Mouse (Mus musculus) midbrain, postnatal 0 days (tissue): ENCODE results near the gene 2310011J03Rik. TPM values are rescaled to one million over a fixed set of nuclear protein-coding genes. Genes with fewer than 3 reads are reported as not detected.

Experiments
- ATAC-seq: fragments of 200-750 bp; cut with Nextera tagmentation; 2 replicates; pipeline ENCODE4 v1.8.0; 2017; ENCODE audit warnings: moderate number of reproducible peaks, mild to moderate bottlenecking, moderate TSS enrichment, moderate library complexity; ENCODE audit not compliant: low FRiP score
- DNase-seq: peaks from one replicate; pipeline ENCODE4 v3.0.0-alpha.2; 2015; ENCODE audit warnings: low spot score
- H3K27ac ChIP-seq: fragments of 300-500 bp; sonication (generic); 2 replicates; pipeline ENCODE4 v1.5.1; 2014; ENCODE audit warnings: low read depth, mild to moderate bottlenecking, low read length, mixed read lengths
- H3K27me3 ChIP-seq: fragments of 300-500 bp; sonication (generic); 2 replicates; pipeline ENCODE4 v1.6.1; 2014; ENCODE audit warnings: low read length, control low read depth, mixed read lengths; ENCODE audit not compliant: insufficient read depth
- H3K36me3 ChIP-seq: fragments of 300-500 bp; sonication (generic); 2 replicates; pipeline ENCODE4 v1.6.1; 2014; ENCODE audit warnings: low read length, control low read depth, mixed read lengths; ENCODE audit not compliant: insufficient read depth
- H3K4me1 ChIP-seq: fragments of 300-500 bp; sonication (generic); 2 replicates; pipeline ENCODE4 v1.6.1; 2014; ENCODE audit warnings: mild to moderate bottlenecking, control low read depth, antibody characterized with exemption, low read length, mixed read lengths; ENCODE audit not compliant: insufficient read depth
- H3K4me2 ChIP-seq: fragments of 300-500 bp; sonication (generic); 2 replicates; pipeline ENCODE4 v1.6.1; 2014; ENCODE audit warnings: low read depth, mild to moderate bottlenecking, low read length, mixed read lengths; ENCODE audit not compliant: poor library complexity, severe bottlenecking
- H3K4me3 ChIP-seq: fragments of 300-500 bp; sonication (generic); 2 replicates; pipeline ENCODE4 v1.5.1; 2014; ENCODE audit warnings: low read depth, mild to moderate bottlenecking, low read length, moderate library complexity
- H3K9ac ChIP-seq: fragments of 300-500 bp; sonication (generic); replicated peaks from 2 replicates; pipeline ENCODE4 v1.6.1; 2014; ENCODE audit warnings: mild to moderate bottlenecking, low read length, moderate library complexity, mixed read lengths; ENCODE audit not compliant: poor library complexity, severe bottlenecking
- H3K9me3 ChIP-seq: fragments of 300-500 bp; sonication (generic); 2 replicates; pipeline ENCODE4 v1.6.1; 2016; ENCODE audit warnings: low read length, control low read depth
- CTCF ChIP-seq: IDR thresholded peaks from 2 replicates; pipeline ENCODE4 v1.5.1; 2016; ENCODE audit warnings: antibody characterized with exemption, mild to moderate bottlenecking
- WGBS: fragments of 180-500 bp; shearing (Covaris S2); extraction: QIAGEN DNeasy Blood & Tissue Kit; methylation state at CpG from one replicate; pipeline ENCODE4 v1.1.7; 2014; 5-methylcytosine and 5-hydroxymethylcytosine counted together
- polyA plus RNA-seq: library from polyadenylated mRNA; unstranded; fragments of >200 nt; fragmentation: Nextera tagmentation; extraction: Ambion mirVana; gene quantifications from 2 replicates; pipeline ENCODE4 v1.2.1, GENCODE M21; 2015
- total RNA-seq: library from RNA; depleted of rRNA; stranded (reverse); fragments of >200 nt; gene quantifications from 2 replicates; pipeline ENCODE4 v1.2.3, GENCODE M21; 2014

The 2310011J03Rik gene
- total and polyA plus RNA-seq, 2 experiments from 2014 or later: 23.1 to 26.5 TPM

GRCm38 (mm10) chr10:80323261-80324119 is 3.2 kb upstream of the 2310011J03Rik start:
- Histone ChIP-seq H3K27ac (peak overlapping the region; percentile 13; the same call in 1 of the 2 replicates), H3K36me3 (0 out of 2 replicates have a peak, but pooled peaks cover 3% of the 10 kb centered on the region), H3K4me3 (peak overlapping the region; percentile 51), H3K27me3 (no peaks in the 10 kb centered on the region), H3K4me1 (peaks cover 7% of the 10 kb centered on the region), H3K9me3 (no peaks in the 10 kb centered on the region), H3K9ac (peak overlapping the region; percentile 61), H3K4me2 (peak overlapping the region; percentile 90)
- DNase-seq (no peak), ATAC-seq (0 out of 2 replicates have a peak, but pooled peaks have one; percentile 12)
- WGBS: 1% methylated on average over 38 of the region's 46 CpGs
- no peak for TF ChIP-seq CTCF

GRCm38 (mm10) chr10:80322811-80323211 is 2.5 kb upstream of the 2310011J03Rik start:
- Histone ChIP-seq H3K9me3 (no peaks in the 10 kb centered on the region), H3K4me2 (peak overlapping the region; percentile 90), H3K27ac (0 out of 2 replicates have a peak overlapping the region, but pooled peaks have one; percentile 13), H3K27me3 (no peaks in the 10 kb centered on the region), H3K36me3 (peaks cover 4% of the 10 kb centered on the region), H3K4me1 (peaks cover 7% of the 10 kb centered on the region), H3K4me3 (peak overlapping the region; percentile 51), H3K9ac (peak overlapping the region; percentile 61)
- DNase-seq (no peak), ATAC-seq (no peak)
- TF ChIP-seq CTCF: peak; percentile 33; the same call in 1 of the 2 replicates
- WGBS: 4% methylated on average over 27 of the region's 28 CpGs

GRCm38 (mm10) chr10:80321670-80322581 is 1.6 kb upstream of the 2310011J03Rik start:
- Histone ChIP-seq H3K27ac (no peak overlapping the region), H3K9me3 (no peaks in the 10 kb centered on the region), H3K9ac (no peak overlapping the region), H3K27me3 (no peaks in the 10 kb centered on the region), H3K4me3 (no peak overlapping the region), H3K4me1 (peaks cover 7% of the 10 kb centered on the region), H3K4me2 (peak overlapping the region; percentile 90; the same call in 1 of the 2 replicates), H3K36me3 (peaks cover 12% of the 10 kb centered on the region)
- 92% methylated on average over 21 of the region's 21 CpGs for WGBS
- ATAC-seq (no peak), DNase-seq (no peak)
- no peak for TF ChIP-seq CTCF

GRCm38 (mm10) chr10:80321014-80321669 is 805 bp upstream of the 2310011J03Rik start:
- DNase-seq (no peak), ATAC-seq (no peak)
- WGBS: 74% methylated on average over 6 of the region's 6 CpGs
- no peak overlapping the region for H3K4me3 ChIP-seq
- peaks cover 20% of the 10 kb centered on the region for H3K36me3 ChIP-seq
- H3K9ac ChIP-seq: no peak overlapping the region
- H3K27me3 ChIP-seq: no peaks in the 10 kb centered on the region
- no peak overlapping the region for H3K4me2 ChIP-seq
- peaks cover 7% of the 10 kb centered on the region for H3K4me1 ChIP-seq
- H3K9me3 ChIP-seq: no peaks in the 10 kb centered on the region
- no peak for TF ChIP-seq CTCF
- H3K27ac ChIP-seq: no peak overlapping the region

GRCm38 (mm10) chr10:80317011-80317410 is 3.3 kb downstream of the 2310011J03Rik start:
- Histone ChIP-seq H3K4me2 (no peak overlapping the region), H3K4me1 (peaks cover 3% of the 10 kb centered on the region), H3K36me3 (peaks cover 55% of the 10 kb centered on the region), H3K9ac (no peak overlapping the region), H3K27me3 (no peaks in the 10 kb centered on the region), H3K27ac (0 out of 2 replicates have a peak overlapping the region, but pooled peaks have one; percentile 12), H3K4me3 (no peak overlapping the region), H3K9me3 (no peaks in the 10 kb centered on the region)
- no peak for ATAC-seq
- no peak for TF ChIP-seq CTCF
- 59% methylated on average over 10 of the region's 10 CpGs for WGBS
- no peak for DNase-seq
